Mouse (Mus musculus): ENCODE data around the gene Pex6. TPM values are rescaled to one million over a fixed set of nuclear protein-coding genes. Genes with fewer than 3 reads are reported as not detected.

The Pex6 gene
- polyA plus RNA-seq, 1 experiment from 2014 or later, result 22.7 TPM

DNA sequence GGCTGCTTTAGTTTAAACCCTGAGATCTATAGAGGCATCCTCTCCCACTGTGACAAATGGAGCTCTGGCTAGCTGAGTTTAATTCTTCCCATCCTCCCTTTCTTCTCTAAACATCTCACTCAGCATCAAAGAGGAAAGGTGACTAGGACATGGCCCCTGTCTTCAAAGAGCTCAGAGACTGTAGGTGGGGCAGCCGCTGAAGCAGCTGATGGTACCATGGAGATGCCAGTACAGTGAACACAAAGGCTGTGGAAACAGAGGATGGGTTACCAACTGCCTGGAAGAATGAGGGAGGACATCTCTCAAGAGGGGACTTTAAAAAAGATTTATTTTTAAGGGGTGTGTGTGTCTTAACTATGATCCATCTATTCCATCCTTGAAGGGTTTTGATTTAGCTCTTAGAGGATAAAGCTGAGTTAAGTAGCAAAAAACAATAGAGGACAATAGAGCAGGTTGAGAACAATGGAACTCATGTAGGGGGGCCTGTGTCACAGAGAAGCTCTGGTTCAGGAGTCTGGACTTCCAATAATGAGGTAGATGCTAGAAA lies 16.7 kb upstream of the Pex6 start:
- WGBS, result 55% methylated on average over 1 of the region's 1 CpGs

DNA sequence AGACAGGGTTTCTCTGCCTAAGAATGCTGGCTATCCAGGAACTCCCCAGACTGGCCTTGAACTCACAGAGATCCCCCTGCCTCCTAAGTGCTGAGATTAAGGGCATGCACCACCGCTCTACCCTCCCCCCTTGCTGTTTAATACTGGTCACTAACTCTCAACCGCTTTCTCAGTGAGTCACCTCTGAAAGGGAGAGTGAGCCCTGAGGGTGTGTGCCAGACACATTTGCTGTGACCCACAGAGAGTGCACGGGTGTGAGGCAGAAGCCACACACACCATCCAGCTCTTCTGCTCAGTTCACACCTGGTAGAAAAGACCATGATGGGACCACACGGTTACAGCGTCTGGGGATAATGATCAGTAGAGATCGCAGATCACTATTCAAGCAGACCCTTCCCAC lies 12.7 kb upstream of the Pex6 start:
- 94% methylated on average over 6 of the region's 6 CpGs for WGBS
- ATAC-seq, result no peak
- Histone ChIP-seq H3K4me2 (ENCODE audit: low read length) (no peak overlapping the region), H3K36me3 (ENCODE audit: control insufficient read depth, insufficient read depth, low read length) (peaks cover 9% of the 10 kb centered on the region; the same call in 1 of the 2 replicates), H3K4me1 (ENCODE audit: control insufficient read depth, insufficient read depth, low read length) (peaks cover 17% of the 10 kb centered on the region), H3K27me3 (ENCODE audit: control insufficient read depth, insufficient read depth, low read depth, low read length) (no peaks in the 10 kb centered on the region), H3K4me3 (ENCODE audit: low read depth, low read length) (no peak overlapping the region), H3K27ac (ENCODE audit: low read length) (no peak overlapping the region), H3K9ac (ENCODE audit: low read depth, low read length) (no peak overlapping the region), H3K9me3 (replicated peaks; ENCODE audit: control insufficient read depth, low read length, poor library complexity, severe bottlenecking) (no peaks in the 10 kb centered on the region)

More for the DNA sequence above, 16.7 kb upstream of the Pex6 start:
- Histone ChIP-seq H3K27ac (ENCODE audit: low read length) (no peak overlapping the region), H3K27me3 (ENCODE audit: control insufficient read depth, insufficient read depth, low read depth, low read length) (no peaks in the 10 kb centered on the region), H3K9ac (ENCODE audit: low read depth, low read length) (no peak overlapping the region), H3K4me1 (ENCODE audit: control insufficient read depth, insufficient read depth, low read length) (no peaks in the 10 kb centered on the region), H3K4me3 (ENCODE audit: low read depth, low read length) (no peak overlapping the region), H3K36me3 (ENCODE audit: control insufficient read depth, insufficient read depth, low read length) (peaks cover 9% of the 10 kb centered on the region; the same call in 1 of the 2 replicates), H3K9me3 (replicated peaks; ENCODE audit: control insufficient read depth, low read length, poor library complexity, severe bottlenecking) (no peaks in the 10 kb centered on the region), H3K4me2 (ENCODE audit: low read length) (no peak overlapping the region)
- no peak for ATAC-seq

DNA sequence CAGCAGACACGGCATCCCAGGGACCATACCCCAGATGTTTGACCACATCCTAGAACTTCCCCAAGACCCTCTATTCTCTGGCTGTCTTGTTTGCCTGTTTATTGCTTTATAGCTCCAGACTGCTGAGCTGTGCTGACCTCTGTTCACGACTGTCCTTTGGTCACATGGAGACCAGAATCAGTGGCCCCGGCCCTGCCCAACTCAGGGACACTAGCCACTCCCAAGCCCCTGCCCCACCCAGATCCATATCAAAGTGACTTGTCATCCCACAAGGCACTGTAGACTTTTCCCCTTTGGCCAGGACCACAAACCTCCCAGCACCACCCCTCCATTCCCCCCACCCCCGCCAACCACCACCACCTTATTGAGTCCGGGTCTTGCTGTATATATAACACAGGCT lies 12.0 kb upstream of the Pex6 start:
- Histone ChIP-seq H3K36me3 (ENCODE audit: control insufficient read depth, insufficient read depth, low read length) (peaks cover 9% of the 10 kb centered on the region; the same call in 1 of the 2 replicates), H3K4me1 (ENCODE audit: control insufficient read depth, insufficient read depth, low read length) (peaks cover 23% of the 10 kb centered on the region), H3K9ac (ENCODE audit: low read depth, low read length) (no peak overlapping the region), H3K4me2 (ENCODE audit: low read length) (no peak overlapping the region), H3K27ac (ENCODE audit: low read length) (no peak overlapping the region), H3K4me3 (ENCODE audit: low read depth, low read length) (no peak overlapping the region), H3K27me3 (ENCODE audit: control insufficient read depth, insufficient read depth, low read depth, low read length) (no peaks in the 10 kb centered on the region), H3K9me3 (replicated peaks; ENCODE audit: control insufficient read depth, low read length, poor library complexity, severe bottlenecking) (no peaks in the 10 kb centered on the region)
- ATAC-seq, result no peak
- 84% methylated on average over 5 of the region's 5 CpGs for WGBS

DNA sequence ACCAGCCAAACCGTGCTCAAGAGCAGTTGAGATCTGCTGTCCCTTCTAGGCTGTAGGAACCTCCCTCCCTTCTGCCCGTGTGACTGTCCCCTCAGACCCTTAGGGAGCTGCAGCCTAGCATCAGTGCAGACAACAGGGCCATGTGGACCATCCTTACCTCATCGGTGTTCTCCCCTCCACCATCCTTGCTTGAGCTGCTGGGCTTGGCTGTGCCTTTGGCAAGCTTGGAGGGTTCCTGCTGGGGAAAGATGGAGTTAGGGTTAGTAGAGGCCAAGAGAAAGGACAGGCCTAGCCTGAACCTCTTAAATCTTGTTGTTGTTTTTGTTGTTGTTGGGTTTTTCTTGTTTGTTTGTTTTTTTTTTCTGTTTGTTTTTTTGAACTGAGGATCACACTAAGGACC lies 11.4 kb upstream of the Pex6 start:
- Histone ChIP-seq H3K9me3 (replicated peaks; ENCODE audit: control insufficient read depth, low read length, poor library complexity, severe bottlenecking) (no peaks in the 10 kb centered on the region), H3K36me3 (ENCODE audit: control insufficient read depth, insufficient read depth, low read length) (peaks cover 9% of the 10 kb centered on the region; the same call in 1 of the 2 replicates), H3K9ac (ENCODE audit: low read depth, low read length) (no peak overlapping the region), H3K27me3 (ENCODE audit: control insufficient read depth, insufficient read depth, low read depth, low read length) (no peaks in the 10 kb centered on the region), H3K27ac (ENCODE audit: low read length) (no peak overlapping the region), H3K4me2 (ENCODE audit: low read length) (no peak overlapping the region), H3K4me3 (ENCODE audit: low read depth, low read length) (no peak overlapping the region), H3K4me1 (ENCODE audit: control insufficient read depth, insufficient read depth, low read length) (peaks cover 23% of the 10 kb centered on the region)
- no peak for ATAC-seq
- 97% methylated on average over 3 of the region's 3 CpGs for WGBS

DNA sequence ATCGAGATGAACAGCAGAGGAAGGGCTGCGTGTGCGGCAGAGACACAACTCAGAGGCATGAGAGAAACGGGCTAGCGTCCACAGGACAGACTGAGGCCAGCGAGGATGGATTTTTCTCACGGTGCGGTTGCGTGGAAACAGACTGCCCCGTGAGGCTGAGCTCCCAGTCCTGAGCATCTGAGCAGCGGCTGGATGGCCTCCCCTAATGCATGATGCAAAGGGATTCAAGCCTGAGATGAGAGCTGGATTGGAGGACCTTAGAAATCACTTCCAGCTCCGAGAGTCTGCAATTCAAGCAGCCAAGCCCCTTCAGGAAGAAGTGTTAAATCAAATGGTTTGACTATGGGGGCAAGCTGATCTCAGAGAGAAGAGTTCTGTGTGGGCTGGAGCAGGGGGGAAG lies 9.8 kb upstream of the Pex6 start:
- H3K4me2 ChIP-seq (ENCODE audit: low read length), result no peak overlapping the region; the same call in 1 of the 2 replicates
- H3K4me3 ChIP-seq (ENCODE audit: low read depth, low read length), result no peak overlapping the region
- peaks cover 7% of the 10 kb centered on the region; the same call in 1 of the 2 replicates for H3K36me3 ChIP-seq (ENCODE audit: control insufficient read depth, insufficient read depth, low read length)
- H3K27ac ChIP-seq (ENCODE audit: low read length), result no peak overlapping the region; the same call in 1 of the 2 replicates
- ATAC-seq, result no peak
- H3K27me3 ChIP-seq (ENCODE audit: control insufficient read depth, insufficient read depth, low read depth, low read length), result no peaks in the 10 kb centered on the region
- no peaks in the 10 kb centered on the region for H3K9me3 ChIP-seq (replicated peaks; ENCODE audit: control insufficient read depth, low read length, poor library complexity, severe bottlenecking)
- peaks cover 31% of the 10 kb centered on the region for H3K4me1 ChIP-seq (ENCODE audit: control insufficient read depth, insufficient read depth, low read length)
- H3K9ac ChIP-seq (ENCODE audit: low read depth, low read length), result peak overlapping the region; percentile 33; the same call in 1 of the 2 replicates
- WGBS, result 81% methylated on average over 12 of the region's 12 CpGs

DNA sequence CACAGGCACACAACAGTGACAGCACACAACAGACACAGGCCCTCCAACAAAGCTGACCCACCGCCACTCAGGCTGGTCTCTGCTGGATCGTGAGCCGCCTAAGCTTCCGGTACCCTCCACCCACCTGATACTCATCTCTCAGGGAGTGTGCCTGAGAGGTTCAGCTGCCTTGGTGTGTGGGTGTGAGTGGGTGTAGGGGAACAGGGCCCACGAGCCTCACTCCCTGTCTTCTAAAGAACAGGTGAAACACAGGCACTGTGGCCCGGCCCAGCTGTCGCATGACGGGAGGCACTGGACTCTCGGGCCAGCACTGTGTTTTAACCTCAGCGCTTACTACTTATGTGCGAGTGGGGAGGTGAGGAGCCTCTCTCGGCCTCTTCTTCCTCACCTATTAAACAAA lies 9.2 kb upstream of the Pex6 start:
- Histone ChIP-seq H3K27me3 (ENCODE audit: control insufficient read depth, insufficient read depth, low read depth, low read length) (no peaks in the 10 kb centered on the region), H3K9me3 (replicated peaks; ENCODE audit: control insufficient read depth, low read length, poor library complexity, severe bottlenecking) (no peaks in the 10 kb centered on the region), H3K4me1 (ENCODE audit: control insufficient read depth, insufficient read depth, low read length) (peaks cover 31% of the 10 kb centered on the region), H3K9ac (ENCODE audit: low read depth, low read length) (peak overlapping the region; percentile 33; the same call in 1 of the 2 replicates), H3K36me3 (ENCODE audit: control insufficient read depth, insufficient read depth, low read length) (peaks cover 7% of the 10 kb centered on the region; the same call in 1 of the 2 replicates), H3K27ac (ENCODE audit: low read length) (no peak overlapping the region; the same call in 1 of the 2 replicates), H3K4me3 (ENCODE audit: low read depth, low read length) (no peak overlapping the region), H3K4me2 (ENCODE audit: low read length) (no peak overlapping the region; the same call in 1 of the 2 replicates)
- no peak for ATAC-seq
- 89% methylated on average over 12 of the region's 12 CpGs for WGBS

DNA sequence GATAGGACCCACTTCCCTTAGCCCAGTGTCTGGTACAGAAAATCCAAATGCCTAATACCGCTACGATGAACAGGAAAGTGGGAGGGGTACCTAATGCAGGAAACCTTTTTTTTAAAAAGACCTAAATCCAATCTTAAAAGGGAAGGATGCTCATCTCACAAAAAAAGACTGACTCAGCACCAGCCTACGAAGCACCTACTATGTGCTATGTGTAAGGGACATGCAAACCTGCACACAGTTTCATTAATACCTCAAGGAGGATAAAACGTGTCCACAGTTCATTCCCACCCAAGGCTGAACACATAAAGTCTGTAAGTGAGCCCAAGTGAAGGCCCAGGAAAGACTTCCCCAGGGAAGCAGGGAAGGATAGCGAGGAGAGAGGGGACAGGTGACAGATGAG lies 8.8 kb upstream of the Pex6 start:
- peaks cover 31% of the 10 kb centered on the region for H3K4me1 ChIP-seq (ENCODE audit: control insufficient read depth, insufficient read depth, low read length)
- no peak overlapping the region for H3K4me3 ChIP-seq (ENCODE audit: low read depth, low read length)
- H3K36me3 ChIP-seq (ENCODE audit: control insufficient read depth, insufficient read depth, low read length), result peaks cover 7% of the 10 kb centered on the region; the same call in 1 of the 2 replicates
- H3K27ac ChIP-seq (ENCODE audit: low read length), result no peak overlapping the region
- 93% methylated on average over 5 of the region's 5 CpGs for WGBS
- no peaks in the 10 kb centered on the region for H3K9me3 ChIP-seq (replicated peaks; ENCODE audit: control insufficient read depth, low read length, poor library complexity, severe bottlenecking)
- peak overlapping the region; percentile 83 for H3K4me2 ChIP-seq (ENCODE audit: low read length)
- no peaks in the 10 kb centered on the region for H3K27me3 ChIP-seq (ENCODE audit: control insufficient read depth, insufficient read depth, low read depth, low read length)
- H3K9ac ChIP-seq (ENCODE audit: low read depth, low read length), result peak overlapping the region; percentile 93
- ATAC-seq, result no peak

DNA sequence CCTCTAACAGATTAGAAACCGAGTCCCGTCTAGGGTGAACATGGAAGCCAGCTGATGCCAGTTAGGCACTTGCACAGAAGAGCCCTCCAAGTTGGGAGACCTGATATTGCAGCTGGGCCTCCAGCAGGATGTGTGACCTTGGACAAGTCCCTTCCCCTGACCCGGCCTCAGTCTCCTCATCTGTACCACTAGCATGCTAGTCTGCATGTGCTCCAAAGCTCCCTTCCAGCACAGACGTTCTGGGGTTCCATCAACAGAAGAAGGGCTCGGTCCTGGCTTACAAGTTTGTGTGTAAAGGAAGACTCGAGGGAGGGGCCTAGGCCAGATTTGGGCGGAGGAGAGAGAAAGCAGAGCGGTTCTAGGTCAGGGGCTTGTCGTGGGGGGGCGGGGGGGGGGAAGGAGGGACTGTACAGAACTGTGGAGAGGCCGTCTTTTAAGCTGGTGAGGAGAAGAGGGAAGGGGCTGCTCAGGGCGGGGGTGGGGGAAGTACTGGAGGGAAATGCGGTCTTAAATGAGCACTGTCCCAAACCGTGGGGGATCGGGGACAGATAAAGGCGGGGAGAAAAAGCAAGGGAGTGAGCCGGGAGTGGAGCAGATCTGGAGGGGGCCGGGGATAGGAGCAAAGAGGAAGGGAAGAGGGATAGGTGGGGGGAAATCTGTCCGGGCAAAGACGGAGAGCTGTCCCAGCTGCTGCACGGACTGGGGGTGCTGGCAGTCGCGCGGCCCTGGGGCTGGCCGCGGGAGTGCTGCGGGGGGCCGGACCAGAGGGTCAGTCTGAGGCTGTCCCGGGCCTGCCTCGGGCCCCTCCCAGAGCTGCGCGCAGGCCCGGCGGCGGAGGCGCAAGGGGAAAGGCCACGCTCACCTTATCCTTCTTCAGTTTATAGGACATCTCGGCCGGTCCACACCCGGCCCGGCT lies 7.0 kb upstream of the Pex6 start:
- peak overlapping the region; percentile 95 for H3K4me3 ChIP-seq (ENCODE audit: low read depth, low read length)
- peak; percentile 70 for ATAC-seq
- 4% methylated on average over 40 of the region's 41 CpGs for WGBS

More for the DNA sequence above, 7.0 kb upstream of the Pex6 start:
- Histone ChIP-seq H3K27ac (ENCODE audit: low read length) (peak overlapping the region; percentile 83), H3K9me3 (replicated peaks; ENCODE audit: control insufficient read depth, low read length, poor library complexity, severe bottlenecking) (no peaks in the 10 kb centered on the region), H3K9ac (ENCODE audit: low read depth, low read length) (peak overlapping the region; percentile 93), H3K4me2 (ENCODE audit: low read length) (peak overlapping the region; percentile 83), H3K36me3 (ENCODE audit: control insufficient read depth, insufficient read depth, low read length) (peaks cover 4% of the 10 kb centered on the region; the same call in 1 of the 2 replicates), H3K4me1 (ENCODE audit: control insufficient read depth, insufficient read depth, low read length) (peaks cover 31% of the 10 kb centered on the region), H3K27me3 (ENCODE audit: control insufficient read depth, insufficient read depth, low read depth, low read length) (no peaks in the 10 kb centered on the region)
